Mouse (Mus musculus) erythroblast, embryonic 14.5 days (primary cell): Measurements from ENCODE around the gene Hnrnph2. TPM values are rescaled to one million over a fixed set of nuclear protein-coding genes. Genes with fewer than 3 reads are reported as not detected.

Experiments used
- H3K27me3 ChIP-seq: 2 replicates; pipeline ENCODE4 v1.6.1; 2012; ENCODE audit warnings: inconsistent platforms; ENCODE audit not compliant: control insufficient read depth
- H3K36me3 ChIP-seq: 2 replicates; pipeline ENCODE4 v1.6.1; 2012; ENCODE audit warnings: mild to moderate bottlenecking, inconsistent platforms; ENCODE audit not compliant: control insufficient read depth
- H3K4me1 ChIP-seq: 2 replicates; pipeline ENCODE4 v1.6.1; 2012; ENCODE audit warnings: inconsistent platforms; ENCODE audit not compliant: control insufficient read depth
- H3K4me3 ChIP-seq: replicated peaks from 2 replicates; pipeline ENCODE3; 2012; ENCODE audit warnings: moderate library complexity, mild to moderate bottlenecking, inconsistent platforms
- H3K9me3 ChIP-seq: 2 replicates; pipeline ENCODE4 v1.6.1; 2012; ENCODE audit warnings: low read length, inconsistent platforms, mixed read lengths; ENCODE audit not compliant: control insufficient read depth
- GATA1 ChIP-seq: IDR thresholded peaks from 2 replicates; pipeline ENCODE4 v1.6.1; 2012; ENCODE audit warnings: low read length, inconsistent platforms, mixed read lengths
- TAL1 ChIP-seq: IDR thresholded peaks from 3 replicates; pipeline ENCODE4 v1.6.1; 2012; ENCODE audit warnings: low read length, inconsistent platforms, mixed read lengths
- polyA plus RNA-seq: library from polyadenylated mRNA; stranded (reverse); fragments of >175 nt; gene quantifications from 2 replicates; pipeline ENCODE4 v1.2.3, GENCODE M21; 2012

The Hnrnph2 gene
- polyA plus RNA-seq, 1 experiment, result 1.6 TPM

GRCm38 (mm10) chrX:134609472-134609871 is 8.5 kb downstream of the Hnrnph2 start:
- TF ChIP-seq TAL1 (no peak), GATA1 (no peak)
- peaks cover 25% of the 10 kb centered on the region for H3K4me1 ChIP-seq

GRCm38 (mm10) chrX:134610984-134611383 is 10.0 kb downstream of the Hnrnph2 start:
- Histone ChIP-seq H3K4me1 (peaks cover 25% of the 10 kb centered on the region), H3K27me3 (no peaks in the 10 kb centered on the region), H3K4me3 (no peak overlapping the region), H3K9me3 (no peaks in the 10 kb centered on the region), H3K36me3 (peaks cover 19% of the 10 kb centered on the region)
- TF ChIP-seq GATA1 (no peak), TAL1 (no peak)

More at GRCm38 (mm10) chrX:134609472-134609871, 8.5 kb downstream of the Hnrnph2 start:
- H3K4me3 ChIP-seq, result no peak overlapping the region
- H3K36me3 ChIP-seq, result peaks cover 28% of the 10 kb centered on the region
- H3K27me3 ChIP-seq, result no peaks in the 10 kb centered on the region
- no peaks in the 10 kb centered on the region for H3K9me3 ChIP-seq

- Histone ChIP-seq H3K9me3 (no peaks in the 10 kb centered on the region), H3K27me3 (no peaks in the 10 kb centered on the region), H3K4me1 (peaks cover 25% of the 10 kb centered on the region), H3K36me3 (peaks cover 12% of the 10 kb centered on the region), H3K4me3 (peak overlapping the region; percentile 64)
- TF ChIP-seq TAL1 (no peak), GATA1 (no peak)
Measured at GRCm38 (mm10) chrX:134612285-134612959, 11.4 kb downstream of the Hnrnph2 start.

- H3K9me3 ChIP-seq, result no peaks in the 10 kb centered on the region
- H3K4me1 ChIP-seq, result peaks cover 25% of the 10 kb centered on the region
- H3K4me3 ChIP-seq, result no peak overlapping the region
- no peaks in the 10 kb centered on the region for H3K36me3 ChIP-seq
- H3K27me3 ChIP-seq, result no peaks in the 10 kb centered on the region
- TF ChIP-seq GATA1 (no peak), TAL1 (no peak)
Measured at GRCm38 (mm10) chrX:134614306-134614705, 13.3 kb downstream of the Hnrnph2 start.

- Histone ChIP-seq H3K27me3 (no peaks in the 10 kb centered on the region), H3K36me3 (no peaks in the 10 kb centered on the region), H3K9me3 (no peaks in the 10 kb centered on the region), H3K4me1 (no peaks in the 10 kb centered on the region), H3K4me3 (no peak overlapping the region)
- TF ChIP-seq TAL1, result no peak
Measured at GRCm38 (mm10) chrX:134619695-134620094, 18.7 kb downstream of the Hnrnph2 start.

GRCm38 (mm10) chrX:134620254-134620865 is 19.4 kb downstream of the Hnrnph2 start:
- Histone ChIP-seq H3K4me1 (no peaks in the 10 kb centered on the region), H3K27me3 (no peaks in the 10 kb centered on the region), H3K9me3 (no peaks in the 10 kb centered on the region), H3K36me3 (no peaks in the 10 kb centered on the region), H3K4me3 (no peak overlapping the region)
- TF ChIP-seq TAL1 (no peak), GATA1 (no peak)

- no peaks in the 10 kb centered on the region for H3K36me3 ChIP-seq
- H3K27me3 ChIP-seq, result no peaks in the 10 kb centered on the region
- H3K9me3 ChIP-seq, result no peaks in the 10 kb centered on the region
- TF ChIP-seq TAL1 (no peak), GATA1 (no peak)
- H3K4me1 ChIP-seq, result no peaks in the 10 kb centered on the region
- no peak overlapping the region for H3K4me3 ChIP-seq
Measured at GRCm38 (mm10) chrX:134621685-134622084, 20.7 kb downstream of the Hnrnph2 start.

- Histone ChIP-seq H3K4me3 (no peak overlapping the region), H3K9me3 (no peaks in the 10 kb centered on the region), H3K4me1 (no peaks in the 10 kb centered on the region), H3K27me3 (no peaks in the 10 kb centered on the region), H3K36me3 (no peaks in the 10 kb centered on the region)
- TF ChIP-seq GATA1 (no peak), TAL1 (no peak)
Measured at GRCm38 (mm10) chrX:134623350-134623749, 22.4 kb downstream of the Hnrnph2 start.

- H3K9me3 ChIP-seq, result no peaks in the 10 kb centered on the region
- no peak overlapping the region for H3K4me3 ChIP-seq
- no peaks in the 10 kb centered on the region for H3K27me3 ChIP-seq
- TF ChIP-seq TAL1 (no peak), GATA1 (no peak)
- H3K4me1 ChIP-seq, result no peaks in the 10 kb centered on the region
- H3K36me3 ChIP-seq, result no peaks in the 10 kb centered on the region
Measured at GRCm38 (mm10) chrX:134628200-134628599, 27.2 kb downstream of the Hnrnph2 start.
